Mouse (Mus musculus): ENCODE data around the gene Tmem121. TPM values are rescaled to one million over a fixed set of nuclear protein-coding genes. Genes with fewer than 3 reads are reported as not detected.
A peak's percentile ranks its signal among the peaks of the same experiment; 100 is the strongest.

Gene Tmem121
- polyA plus RNA-seq, 1 experiment from 2014 or later, result 10.5 TPM

DNA sequence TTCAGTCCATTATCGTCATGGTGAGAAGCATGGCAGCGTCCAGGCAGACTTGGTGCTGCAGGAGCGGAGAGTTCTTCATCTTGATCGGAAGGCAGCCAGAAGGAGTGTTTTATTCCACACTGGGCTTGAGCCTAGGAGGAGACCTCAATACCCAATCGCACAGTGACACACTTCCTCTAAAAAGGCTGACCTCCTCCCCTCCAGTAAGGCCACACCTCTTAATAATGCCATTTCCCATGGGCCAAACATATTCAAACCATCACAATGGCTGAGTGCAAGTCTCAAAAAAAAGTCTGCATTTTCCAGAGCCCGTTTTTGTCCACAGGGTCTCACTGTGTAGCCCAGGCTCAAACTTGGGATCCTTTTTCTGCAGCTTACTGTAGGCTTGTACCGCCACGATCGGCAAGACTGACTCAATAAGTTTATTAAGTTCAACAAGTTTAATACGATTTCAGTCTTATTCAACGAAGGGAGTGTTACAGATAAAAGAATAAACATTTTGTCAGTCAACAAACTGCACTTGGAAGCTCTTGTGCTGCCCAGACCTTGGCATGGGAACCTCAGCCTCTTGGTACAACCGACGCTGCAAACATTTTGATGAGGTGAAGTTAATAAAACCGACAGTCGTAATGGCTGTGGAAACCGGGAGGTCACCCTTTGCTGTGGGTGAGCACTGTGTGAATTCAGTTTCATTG lies 29.4 kb downstream of the Tmem121 start:
- no peak overlapping the region for H3K27ac ChIP-seq
- H3K9me3 ChIP-seq, result no peaks in the 10 kb centered on the region
- no peak overlapping the region for H3K9ac ChIP-seq
- 80% methylated on average over 16 of the region's 16 CpGs for WGBS
- no peaks in the 10 kb centered on the region for H3K27me3 ChIP-seq (replicated peaks)
- no peaks in the 10 kb centered on the region for H3K36me3 ChIP-seq
- no peak for ATAC-seq (ENCODE audit: insufficient read depth, low FRiP score, low read depth)
- H3K4me1 ChIP-seq, result no peaks in the 10 kb centered on the region
- no peak overlapping the region for H3K4me2 ChIP-seq
- no peak overlapping the region for H3K4me3 ChIP-seq (replicated peaks)

- Histone ChIP-seq H3K4me1 (no peaks in the 10 kb centered on the region), H3K27me3 (replicated peaks) (no peaks in the 10 kb centered on the region), H3K4me3 (replicated peaks) (no peak overlapping the region), H3K27ac (no peak overlapping the region), H3K9ac (no peak overlapping the region), H3K36me3 (no peaks in the 10 kb centered on the region), H3K4me2 (no peak overlapping the region), H3K9me3 (no peaks in the 10 kb centered on the region)
- 10% methylated on average over 6 of the region's 6 CpGs for WGBS
- ATAC-seq (ENCODE audit: insufficient read depth, low FRiP score, low read depth), result no peak
These were observed 30.1 kb downstream of the Tmem121 start for GRCm38 (mm10) chr12:113215667-113216346.

GRCm38 (mm10) chr12:113217306-113218242 lies 31.8 kb downstream of the Tmem121 start:
- Histone ChIP-seq H3K36me3 (no peaks in the 10 kb centered on the region), H3K27me3 (replicated peaks) (no peaks in the 10 kb centered on the region), H3K4me3 (replicated peaks) (no peak overlapping the region), H3K9ac (no peak overlapping the region), H3K4me1 (no peaks in the 10 kb centered on the region), H3K4me2 (no peak overlapping the region), H3K27ac (no peak overlapping the region), H3K9me3 (no peaks in the 10 kb centered on the region)
- 27% methylated on average over 11 of the region's 11 CpGs for WGBS
- ATAC-seq (ENCODE audit: insufficient read depth, low FRiP score, low read depth), result 0 out of 2 replicates have a peak, but pooled peaks have one; percentile 3

- H3K4me2 ChIP-seq, result no peak overlapping the region
- H3K27ac ChIP-seq, result no peak overlapping the region
- no peaks in the 10 kb centered on the region for H3K9me3 ChIP-seq
- H3K4me1 ChIP-seq, result no peaks in the 10 kb centered on the region
- WGBS, result 42% methylated on average over 4 of the region's 4 CpGs
- H3K9ac ChIP-seq, result no peak overlapping the region
- no peaks in the 10 kb centered on the region for H3K27me3 ChIP-seq (replicated peaks)
- no peak overlapping the region for H3K4me3 ChIP-seq (replicated peaks)
- no peaks in the 10 kb centered on the region for H3K36me3 ChIP-seq
- ATAC-seq (ENCODE audit: insufficient read depth, low FRiP score, low read depth), result no peak
These were observed 34.1 kb downstream of the Tmem121 start for GRCm38 (mm10) chr12:113219867-113220266.

DNA sequence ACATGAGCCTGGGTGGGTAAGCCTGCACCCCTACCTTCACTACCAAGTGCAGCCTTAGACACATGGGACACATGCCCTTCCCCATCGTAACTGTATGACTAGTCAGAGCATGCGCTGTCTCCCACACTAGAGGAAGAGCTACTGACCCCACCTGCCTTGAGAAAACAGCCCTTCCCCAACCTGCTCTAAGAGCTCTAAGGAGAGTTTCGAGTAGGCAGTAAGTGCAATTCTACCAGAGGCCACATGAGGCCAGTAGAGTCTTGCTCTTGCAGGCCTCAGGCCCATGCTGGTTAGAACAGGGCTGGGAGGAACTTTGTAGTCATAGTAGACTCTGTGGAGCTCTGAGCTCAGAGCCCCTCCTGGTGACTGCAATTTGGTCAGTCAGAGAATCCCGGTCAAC lies 34.7 kb downstream of the Tmem121 start:
- Histone ChIP-seq H3K9me3 (no peaks in the 10 kb centered on the region), H3K4me3 (replicated peaks) (no peak overlapping the region), H3K4me2 (no peak overlapping the region), H3K36me3 (no peaks in the 10 kb centered on the region), H3K27ac (no peak overlapping the region), H3K9ac (no peak overlapping the region), H3K27me3 (replicated peaks) (no peaks in the 10 kb centered on the region), H3K4me1 (no peaks in the 10 kb centered on the region)
- ATAC-seq (ENCODE audit: insufficient read depth, low FRiP score, low read depth), result 0 out of 2 replicates have a peak, but pooled peaks have one; percentile 8
- WGBS, result 40% methylated on average over 4 of the region's 4 CpGs

DNA sequence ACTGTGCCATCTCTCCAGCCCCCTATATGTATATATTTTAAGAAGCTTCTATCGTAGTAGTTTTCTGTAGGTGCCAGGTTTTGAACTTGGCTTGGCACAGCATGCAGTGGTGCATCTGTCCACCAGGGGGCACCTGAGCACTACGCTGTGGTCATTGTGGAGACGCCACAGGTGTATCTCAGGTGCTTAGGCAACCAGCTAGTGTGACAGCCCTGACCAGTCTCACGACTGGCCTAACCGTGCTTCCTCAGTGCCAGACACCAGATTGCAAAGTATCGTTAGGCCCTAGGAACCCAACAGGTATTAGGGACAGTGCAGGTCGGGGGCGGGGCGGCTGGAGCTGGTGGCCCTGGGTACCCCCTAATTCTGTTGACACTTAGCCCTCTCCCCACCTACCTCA lies 35.6 kb downstream of the Tmem121 start:
- no peaks in the 10 kb centered on the region for H3K4me1 ChIP-seq
- no peaks in the 10 kb centered on the region for H3K9me3 ChIP-seq
- ATAC-seq (ENCODE audit: insufficient read depth, low FRiP score, low read depth), result no peak
- no peak overlapping the region for H3K4me3 ChIP-seq (replicated peaks)
- H3K27ac ChIP-seq, result no peak overlapping the region
- H3K9ac ChIP-seq, result no peak overlapping the region
- H3K4me2 ChIP-seq, result no peak overlapping the region
- no peaks in the 10 kb centered on the region for H3K36me3 ChIP-seq
- WGBS, result 69% methylated on average over 9 of the region's 9 CpGs
- no peaks in the 10 kb centered on the region for H3K27me3 ChIP-seq (replicated peaks)

- Histone ChIP-seq H3K27me3 (replicated peaks) (no peaks in the 10 kb centered on the region), H3K36me3 (no peaks in the 10 kb centered on the region), H3K27ac (no peak overlapping the region), H3K4me2 (peak overlapping the region; percentile 29; the same call in 1 of the 2 replicates), H3K9ac (no peak overlapping the region), H3K4me1 (no peaks in the 10 kb centered on the region), H3K9me3 (no peaks in the 10 kb centered on the region), H3K4me3 (replicated peaks) (no peak overlapping the region)
- ATAC-seq (ENCODE audit: insufficient read depth, low FRiP score, low read depth), result peak; percentile 40
- 18% methylated on average over 8 of the region's 8 CpGs for WGBS
These were observed 36.4 kb downstream of the Tmem121 start for GRCm38 (mm10) chr12:113222121-113222636.

- H3K4me1 ChIP-seq, result no peaks in the 10 kb centered on the region
- no peak overlapping the region for H3K4me3 ChIP-seq (replicated peaks)
- H3K27me3 ChIP-seq (replicated peaks), result no peaks in the 10 kb centered on the region
- H3K9ac ChIP-seq, result no peak overlapping the region
- H3K9me3 ChIP-seq, result no peaks in the 10 kb centered on the region
- no peaks in the 10 kb centered on the region for H3K36me3 ChIP-seq
- 17% methylated on average over 6 of the region's 6 CpGs for WGBS
- no peak overlapping the region for H3K4me2 ChIP-seq
- peak; percentile 32; the same call in 1 of the 2 replicates for ATAC-seq (ENCODE audit: insufficient read depth, low FRiP score, low read depth)
- no peak overlapping the region for H3K27ac ChIP-seq
These were observed 37.0 kb downstream of the Tmem121 start for GRCm38 (mm10) chr12:113222748-113223147.

DNA sequence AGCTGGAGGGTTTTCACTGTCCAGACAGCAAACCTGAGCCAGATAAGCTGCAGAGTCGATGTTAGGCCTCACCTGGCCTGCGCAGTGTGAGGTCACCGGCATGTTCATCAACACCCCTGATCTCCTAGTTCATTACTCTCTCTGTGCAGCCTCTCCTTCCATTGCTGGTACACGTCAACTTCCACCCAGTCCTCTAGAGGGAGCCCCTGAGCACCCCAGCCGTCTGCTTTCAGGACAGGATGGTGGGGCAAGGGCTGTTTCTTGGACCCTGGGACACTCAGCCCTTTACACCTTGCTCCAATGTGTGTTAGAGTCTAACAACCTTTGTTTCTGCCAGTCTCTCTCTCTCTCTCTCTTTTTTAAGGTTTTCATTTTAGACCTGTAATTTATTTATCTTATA lies 38.5 kb downstream of the Tmem121 start:
- Histone ChIP-seq H3K9me3 (no peaks in the 10 kb centered on the region), H3K9ac (no peak overlapping the region), H3K4me1 (no peaks in the 10 kb centered on the region), H3K27ac (no peak overlapping the region), H3K4me2 (no peak overlapping the region), H3K27me3 (replicated peaks) (no peaks in the 10 kb centered on the region), H3K36me3 (no peaks in the 10 kb centered on the region), H3K4me3 (replicated peaks) (no peak overlapping the region)
- 75% methylated on average over 5 of the region's 5 CpGs for WGBS
- no peak for ATAC-seq (ENCODE audit: insufficient read depth, low FRiP score, low read depth)

DNA sequence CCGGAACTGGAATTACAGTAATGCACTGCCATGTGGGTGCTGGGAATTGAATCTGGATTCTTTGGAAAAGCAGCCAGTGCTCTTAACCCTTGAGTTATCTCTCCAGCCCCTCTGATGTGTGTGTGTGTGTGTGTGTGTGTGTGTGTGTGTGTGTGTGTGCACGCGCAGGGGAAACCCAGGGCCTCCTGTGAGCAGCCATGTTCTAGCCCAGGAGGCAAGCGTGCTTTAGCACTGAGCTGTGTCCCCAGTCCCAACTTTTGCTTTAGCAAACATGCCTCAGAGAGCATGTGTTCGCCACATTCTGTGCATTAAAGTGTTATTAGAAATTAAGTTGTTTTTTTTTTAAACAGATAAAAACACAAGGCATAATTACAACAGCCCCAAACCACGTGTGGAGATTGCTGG lies 39.0 kb downstream of the Tmem121 start:
- Histone ChIP-seq H3K27ac (no peak overlapping the region), H3K27me3 (replicated peaks) (no peaks in the 10 kb centered on the region), H3K9ac (no peak overlapping the region), H3K36me3 (no peaks in the 10 kb centered on the region), H3K4me3 (replicated peaks) (no peak overlapping the region), H3K9me3 (no peaks in the 10 kb centered on the region), H3K4me1 (no peaks in the 10 kb centered on the region), H3K4me2 (no peak overlapping the region)
- no peak for ATAC-seq (ENCODE audit: insufficient read depth, low FRiP score, low read depth)
- 92% methylated on average over 6 of the region's 6 CpGs for WGBS

- WGBS, result 75% methylated on average over 6 of the region's 6 CpGs
- Histone ChIP-seq H3K4me1 (no peaks in the 10 kb centered on the region), H3K36me3 (no peaks in the 10 kb centered on the region), H3K4me2 (no peak overlapping the region), H3K27me3 (replicated peaks) (no peaks in the 10 kb centered on the region), H3K27ac (no peak overlapping the region), H3K9me3 (no peaks in the 10 kb centered on the region), H3K9ac (no peak overlapping the region), H3K4me3 (replicated peaks) (no peak overlapping the region)
- ATAC-seq (ENCODE audit: insufficient read depth, low FRiP score, low read depth), result no peak
These were observed 42.4 kb downstream of the Tmem121 start for GRCm38 (mm10) chr12:113227970-113228593.

Data from stomach, embryonic 15.5 days (tissue).